Mouse (Mus musculus): ENCODE results near the gene Ttyh2.

GRCm38 (mm10) chr11:114656994-114657644 is 18.1 kb upstream of the Ttyh2 start:
- TF ChIP-seq GATA1 (IDR thresholded peaks at IDR 0.05; ENCODE audit: borderline replicate concordance, low read length) = no peak
- no peak for TF ChIP-seq FLI1 (IDR thresholded peaks at IDR 0.05; ENCODE audit: low read length)

Measured in megakaryocyte, embryonic 14.5 days (primary cell).